Mouse (Mus musculus): ENCODE measurements around the gene Nfatc3.

DNA sequence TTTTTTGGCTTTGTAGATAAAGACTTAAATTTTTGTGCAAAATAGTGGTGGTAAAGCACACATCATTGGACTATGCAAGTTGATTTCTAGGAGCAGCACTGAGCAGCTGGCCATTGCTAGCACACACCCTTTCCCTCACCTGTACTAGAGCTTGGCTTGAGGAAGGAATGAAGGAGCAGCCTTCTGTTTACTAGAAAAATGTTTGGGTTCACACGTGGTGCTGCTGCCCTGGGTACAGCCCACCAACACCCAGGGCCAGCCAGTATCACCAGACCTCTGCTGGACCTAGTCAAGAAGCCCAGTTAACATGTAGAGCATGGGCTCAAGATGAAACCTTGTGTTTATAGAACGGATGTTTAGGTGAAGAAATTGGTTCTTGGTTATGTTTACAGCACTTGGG, 71.4 kb downstream of the Nfatc3 start:
- TF ChIP-seq USF1 (IDR thresholded peaks at IDR 0.05; ENCODE audit: low read depth), result no peak
- TF ChIP-seq CTCF (IDR thresholded peaks at IDR 0.05; ENCODE audit: control insufficient read depth, insufficient read depth, insufficient read length), result no peak

Data from C2C12 (cell line).